Mouse (Mus musculus): ENCODE measurements around the gene Rapgefl1. TPM values are rescaled to one million over a fixed set of nuclear protein-coding genes. Genes with fewer than 3 reads are reported as not detected.
"Not testable (repeated sequence)": the region's sequence is repeated elsewhere in the genome, so short reads cannot be mapped to it uniquely, and the experiment has no call there.

Rapgefl1 gene
- polyA plus RNA-seq, 1 experiment from 2014 or later, result 3.3 TPM

DNA sequence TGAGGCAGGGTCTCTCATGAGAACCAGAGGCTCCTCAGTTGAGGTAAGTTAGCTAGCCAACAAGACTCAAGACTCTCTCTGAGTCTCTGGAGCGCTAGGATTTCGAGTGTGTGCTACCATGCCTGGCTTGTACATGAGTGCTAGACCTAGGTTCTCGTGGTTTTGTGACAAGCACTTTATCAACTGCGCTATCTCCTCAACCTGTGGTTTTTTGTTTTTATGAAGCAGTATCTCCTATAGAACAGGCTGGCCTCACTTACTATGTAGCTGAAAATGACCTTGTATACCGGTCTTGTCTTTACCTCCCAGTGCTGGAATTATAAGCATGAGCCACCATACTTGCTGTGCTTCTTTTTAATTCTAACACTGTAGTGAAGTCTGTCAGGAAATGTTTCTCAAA lies 15.6 kb upstream of the Rapgefl1 start:
- WGBS, result 93% methylated on average over 5 of the region's 5 CpGs

DNA sequence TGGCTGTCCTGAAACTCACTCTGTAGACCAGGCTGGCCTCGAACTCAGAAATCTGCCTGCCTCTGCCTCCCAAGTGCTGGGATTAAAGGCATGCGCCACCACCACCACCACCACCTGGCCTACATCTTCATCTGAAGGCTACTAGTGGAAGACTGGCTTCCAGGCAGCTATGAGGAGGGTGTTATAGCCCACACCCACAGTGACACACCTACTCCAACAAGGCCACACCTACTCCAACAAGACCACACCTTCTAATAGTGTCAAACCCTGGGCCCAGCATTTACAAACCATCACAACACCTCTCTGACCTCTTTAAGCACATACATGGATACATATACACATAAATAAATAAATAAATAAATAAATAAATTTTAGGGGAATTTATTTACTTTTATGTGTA lies 10.5 kb upstream of the Rapgefl1 start:
- peaks cover 97% of the 10 kb centered on the region for H3K36me3 ChIP-seq
- H3K9ac ChIP-seq (replicated peaks); H3K4me3 ChIP-seq (replicated peaks); H3K27ac ChIP-seq; H3K27me3 ChIP-seq; ATAC-seq (ENCODE audit: insufficient number of reproducible peaks, insufficient read depth, low FRiP score, low TSS enrichment, low read depth); H3K4me2 ChIP-seq; H3K9me3 ChIP-seq; H3K4me1 ChIP-seq (replicated peaks): not testable (repeated sequence)
- WGBS, result 100% methylated on average over 2 of the region's 2 CpGs

More for the DNA sequence above, 15.6 kb upstream of the Rapgefl1 start:
- no peak for ATAC-seq (ENCODE audit: insufficient number of reproducible peaks, insufficient read depth, low FRiP score, low TSS enrichment, low read depth)
- no peak overlapping the region for H3K27ac ChIP-seq
- no peak overlapping the region for H3K4me2 ChIP-seq
- H3K4me3 ChIP-seq (replicated peaks), result no peak overlapping the region
- no peaks in the 10 kb centered on the region for H3K27me3 ChIP-seq
- H3K9ac ChIP-seq (replicated peaks), result no peak overlapping the region
- no peaks in the 10 kb centered on the region for H3K4me1 ChIP-seq (replicated peaks)
- H3K9me3 ChIP-seq, result no peaks in the 10 kb centered on the region
- H3K36me3 ChIP-seq, result peaks cover 99% of the 10 kb centered on the region

DNA sequence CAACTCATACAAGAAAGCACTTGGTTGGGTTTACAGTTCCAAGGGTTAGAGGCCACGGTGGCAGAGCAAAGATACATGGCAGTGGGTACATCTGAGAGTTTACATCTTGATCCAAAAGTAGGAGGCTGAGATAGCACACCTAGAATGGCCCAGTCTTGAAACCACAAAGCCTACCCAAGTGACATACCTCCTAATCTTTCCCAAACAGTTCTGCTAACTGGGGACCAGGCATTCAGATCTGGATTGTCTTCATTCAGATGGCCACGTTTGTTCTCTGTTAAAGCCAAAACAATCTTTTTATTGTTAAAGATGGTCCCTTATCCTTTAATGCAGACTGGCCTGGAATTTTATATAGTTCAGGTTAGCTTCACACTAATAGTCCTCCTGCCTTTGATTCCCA lies 8.7 kb upstream of the Rapgefl1 start:
- WGBS, result 91% methylated on average over 2 of the region's 2 CpGs
- no peak overlapping the region for H3K27ac ChIP-seq
- no peak for ATAC-seq (ENCODE audit: insufficient number of reproducible peaks, insufficient read depth, low FRiP score, low TSS enrichment, low read depth)

DNA sequence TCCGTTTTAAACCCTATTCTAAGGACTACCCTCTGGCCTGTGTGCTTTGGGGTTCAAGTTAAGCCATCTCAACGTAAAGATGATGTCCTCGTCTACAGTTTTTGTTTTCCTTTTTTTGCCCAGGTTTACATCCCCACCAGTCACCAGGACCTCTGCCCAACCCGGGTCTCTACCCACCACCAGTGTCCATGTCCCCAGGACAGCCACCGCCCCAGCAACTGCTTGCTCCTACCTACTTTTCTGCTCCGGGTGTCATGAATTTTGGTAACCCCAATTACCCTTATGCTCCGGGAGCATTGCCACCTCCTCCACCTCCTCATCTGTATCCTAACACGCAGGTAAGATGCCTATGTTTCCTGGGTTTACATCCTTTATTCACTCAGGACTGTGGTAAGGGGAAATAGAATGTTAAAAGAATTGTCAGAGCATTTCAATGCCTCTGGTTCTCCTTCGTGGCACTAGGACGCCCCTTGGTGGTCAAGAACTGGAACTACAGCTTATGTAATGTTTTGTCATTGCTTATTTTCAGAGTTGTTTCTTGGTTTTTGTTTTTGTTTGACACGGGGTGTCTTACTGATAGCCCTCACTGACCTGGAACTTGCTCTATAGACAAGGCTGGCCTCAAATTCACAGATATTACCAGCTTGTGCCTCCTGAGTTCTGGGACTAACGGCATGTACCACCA lies 7.4 kb upstream of the Rapgefl1 start:
- Histone ChIP-seq H3K4me1 (replicated peaks) (no peaks in the 10 kb centered on the region), H3K9me3 (no peaks in the 10 kb centered on the region), H3K36me3 (peaks cover 96% of the 10 kb centered on the region), H3K4me2 (no peak overlapping the region), H3K4me3 (replicated peaks) (no peak overlapping the region), H3K27ac (no peak overlapping the region), H3K27me3 (no peaks in the 10 kb centered on the region), H3K9ac (replicated peaks) (no peak overlapping the region)
- WGBS, result 78% methylated on average over 12 of the region's 12 CpGs
- no peak for ATAC-seq (ENCODE audit: insufficient number of reproducible peaks, insufficient read depth, low FRiP score, low TSS enrichment, low read depth)

More for the DNA sequence above, 8.7 kb upstream of the Rapgefl1 start:
- peaks cover 97% of the 10 kb centered on the region for H3K36me3 ChIP-seq
- no peak overlapping the region for H3K4me3 ChIP-seq (replicated peaks)
- no peaks in the 10 kb centered on the region for H3K4me1 ChIP-seq (replicated peaks)
- no peaks in the 10 kb centered on the region for H3K9me3 ChIP-seq
- H3K4me2 ChIP-seq, result no peak overlapping the region
- H3K9ac ChIP-seq (replicated peaks), result no peak overlapping the region
- H3K27me3 ChIP-seq, result no peaks in the 10 kb centered on the region

DNA sequence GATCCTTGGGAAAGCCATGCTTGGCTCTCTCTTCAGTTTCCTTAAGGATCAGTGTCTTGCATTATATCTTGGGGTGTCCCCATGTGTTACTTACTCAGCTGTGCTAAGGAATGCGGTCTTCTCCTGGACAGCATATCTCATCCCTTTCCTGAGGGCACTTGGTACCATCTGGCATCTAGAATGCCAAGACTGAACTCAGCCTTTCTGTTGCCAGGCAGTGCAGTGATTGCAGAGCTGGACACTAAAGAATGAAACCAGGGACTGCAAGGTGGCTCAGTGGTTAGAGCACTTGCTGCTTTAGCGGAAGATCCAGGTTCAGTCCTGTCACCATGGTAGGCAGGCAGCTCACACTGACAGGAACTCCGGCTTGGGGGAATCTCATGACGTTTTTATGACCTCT lies 6.7 kb upstream of the Rapgefl1 start:
- 78% methylated on average over 4 of the region's 4 CpGs for WGBS
- H3K27me3 ChIP-seq, result no peaks in the 10 kb centered on the region; the same call in 1 of the 2 replicates
- H3K4me3 ChIP-seq (replicated peaks), result no peak overlapping the region
- no peak for ATAC-seq (ENCODE audit: insufficient number of reproducible peaks, insufficient read depth, low FRiP score, low TSS enrichment, low read depth)
- peaks cover 96% of the 10 kb centered on the region for H3K36me3 ChIP-seq
- no peak overlapping the region for H3K9ac ChIP-seq (replicated peaks)
- H3K4me2 ChIP-seq, result no peak overlapping the region
- peaks cover 4% of the 10 kb centered on the region; the same call in 1 of the 2 replicates for H3K4me1 ChIP-seq (replicated peaks)
- no peaks in the 10 kb centered on the region for H3K9me3 ChIP-seq
- no peak overlapping the region for H3K27ac ChIP-seq

DNA sequence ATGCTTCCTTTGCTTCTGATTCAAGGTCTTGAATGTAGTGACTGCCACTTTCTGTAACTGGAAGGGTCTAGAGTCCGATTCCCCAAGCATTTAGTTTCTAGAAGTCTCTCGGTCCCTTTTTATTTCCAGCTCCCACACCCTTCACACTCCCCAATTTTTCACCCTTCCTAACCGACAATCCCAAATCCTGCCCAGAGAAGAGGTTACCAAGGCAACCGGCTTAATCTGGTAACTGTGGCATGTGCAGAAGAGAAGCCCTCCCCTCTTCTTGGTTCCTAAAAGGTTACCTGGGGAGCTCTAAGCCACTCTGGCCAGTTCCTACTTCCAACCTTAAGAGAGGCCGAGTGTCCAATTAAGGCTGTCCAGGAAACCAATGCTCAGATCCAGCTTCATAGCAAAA lies 1.3 kb upstream of the Rapgefl1 start:
- Histone ChIP-seq H3K9ac (replicated peaks) (no peak overlapping the region), H3K4me1 (replicated peaks) (peaks cover 20% of the 10 kb centered on the region), H3K36me3 (peaks cover 45% of the 10 kb centered on the region), H3K27me3 (peaks cover 36% of the 10 kb centered on the region), H3K9me3 (no peaks in the 10 kb centered on the region), H3K4me2 (no peak overlapping the region), H3K27ac (no peak overlapping the region), H3K4me3 (replicated peaks) (no peak overlapping the region)
- 51% methylated on average over 5 of the region's 5 CpGs for WGBS
- no peak for ATAC-seq (ENCODE audit: insufficient number of reproducible peaks, insufficient read depth, low FRiP score, low TSS enrichment, low read depth)

DNA sequence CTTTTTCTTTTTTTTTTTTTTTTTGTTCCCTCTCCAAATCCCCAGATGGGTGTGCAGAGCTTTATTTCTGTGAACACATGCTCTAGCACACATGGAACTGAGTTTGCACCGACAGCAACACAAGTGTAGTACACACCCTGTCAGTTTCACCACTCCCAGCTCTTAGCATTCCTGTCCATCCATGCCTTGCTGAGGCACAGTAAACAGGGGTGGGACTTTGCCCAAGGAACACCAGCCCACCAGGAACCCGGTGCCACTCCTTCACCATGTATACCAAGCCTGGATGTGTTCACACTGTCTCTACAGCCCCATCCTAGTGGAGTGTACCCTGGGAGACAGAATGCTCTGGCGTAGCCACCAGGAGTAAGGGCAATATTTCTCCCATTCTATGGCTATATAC lies 860 bp upstream of the Rapgefl1 start:
- 0 out of 2 replicates have a peak overlapping the region, but pooled peaks have one; percentile 80 for H3K4me3 ChIP-seq (replicated peaks)

DNA sequence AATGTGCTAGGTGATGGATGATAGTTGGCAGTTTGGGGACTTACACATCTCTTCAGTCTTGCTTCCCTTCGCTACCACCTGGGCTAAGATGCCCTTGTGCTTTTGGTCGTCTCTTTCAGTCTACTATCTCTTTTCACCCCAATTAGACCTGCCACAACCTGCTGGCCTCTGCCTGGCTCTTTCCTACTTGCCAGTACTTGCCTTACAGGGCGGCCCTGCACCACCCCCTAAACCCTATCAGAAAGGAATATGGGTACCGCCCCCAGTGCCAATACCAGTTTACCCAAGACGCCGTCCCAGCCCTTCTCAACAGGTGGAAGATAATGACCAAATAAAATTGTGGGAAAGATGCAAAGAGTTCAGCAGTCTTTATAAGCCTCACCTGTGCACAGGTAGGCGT lies 457 bp upstream of the Rapgefl1 start:
- Histone ChIP-seq H3K27ac (no peak overlapping the region), H3K4me3 (replicated peaks) (peak overlapping the region; percentile 80), H3K4me1 (replicated peaks) (peaks cover 20% of the 10 kb centered on the region), H3K9me3 (no peaks in the 10 kb centered on the region), H3K36me3 (peaks cover 38% of the 10 kb centered on the region), H3K4me2 (peak overlapping the region; percentile 99), H3K27me3 (peaks cover 36% of the 10 kb centered on the region), H3K9ac (replicated peaks) (no peak overlapping the region; the same call in 1 of the 2 replicates)
- no peak for ATAC-seq (ENCODE audit: insufficient number of reproducible peaks, insufficient read depth, low FRiP score, low TSS enrichment, low read depth)
- 29% methylated on average over 7 of the region's 7 CpGs for WGBS

More for the DNA sequence above, 860 bp upstream of the Rapgefl1 start:
- peaks cover 36% of the 10 kb centered on the region for H3K27me3 ChIP-seq
- no peak overlapping the region for H3K27ac ChIP-seq
- peaks cover 20% of the 10 kb centered on the region for H3K4me1 ChIP-seq (replicated peaks)
- peaks cover 41% of the 10 kb centered on the region for H3K36me3 ChIP-seq
- no peaks in the 10 kb centered on the region for H3K9me3 ChIP-seq
- 64% methylated on average over 3 of the region's 3 CpGs for WGBS
- no peak overlapping the region for H3K9ac ChIP-seq (replicated peaks)
- 0 out of 2 replicates have a peak overlapping the region, but pooled peaks have one; percentile 99 for H3K4me2 ChIP-seq
- no peak for ATAC-seq (ENCODE audit: insufficient number of reproducible peaks, insufficient read depth, low FRiP score, low TSS enrichment, low read depth)

DNA sequence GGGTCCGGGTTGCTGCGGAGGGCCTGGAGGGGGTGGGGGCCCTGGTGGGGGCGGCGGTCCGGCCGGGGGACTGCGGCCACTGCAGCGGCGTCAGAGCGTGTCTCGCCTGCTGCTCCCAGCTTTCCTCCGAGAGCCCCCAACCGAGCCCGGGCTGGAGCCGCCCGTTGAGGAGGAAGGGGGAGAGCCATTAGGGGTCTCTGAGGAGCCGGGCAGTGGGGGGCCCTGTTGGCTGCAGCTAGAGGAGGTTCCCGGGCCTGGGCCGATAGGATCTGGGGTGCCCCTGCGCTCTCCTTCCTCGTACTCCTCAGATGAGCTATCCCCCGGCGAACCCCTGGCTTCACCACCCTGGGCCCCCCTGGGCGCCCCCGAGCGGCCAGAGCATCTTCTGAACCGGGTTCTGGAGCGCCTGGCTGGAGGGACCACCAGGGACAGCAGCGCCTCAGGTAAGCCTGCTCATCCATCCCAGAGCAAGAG lies 683 bp downstream of the Rapgefl1 start:
- H3K4me1 ChIP-seq (replicated peaks), result peaks cover 20% of the 10 kb centered on the region
- peaks cover 26% of the 10 kb centered on the region for H3K36me3 ChIP-seq
- peaks cover 36% of the 10 kb centered on the region for H3K27me3 ChIP-seq
- peak; percentile 45 for ATAC-seq (ENCODE audit: insufficient number of reproducible peaks, insufficient read depth, low FRiP score, low TSS enrichment, low read depth)
- H3K9ac ChIP-seq (replicated peaks), result peak overlapping the region; percentile 72
- H3K4me2 ChIP-seq, result peak overlapping the region; percentile 99
- H3K9me3 ChIP-seq, result no peaks in the 10 kb centered on the region
- WGBS, result 1% methylated on average over 29 of the region's 29 CpGs
- H3K27ac ChIP-seq, result 0 out of 2 replicates have a peak overlapping the region, but pooled peaks have one; percentile 62
- H3K4me3 ChIP-seq (replicated peaks), result peak overlapping the region; percentile 80

DNA sequence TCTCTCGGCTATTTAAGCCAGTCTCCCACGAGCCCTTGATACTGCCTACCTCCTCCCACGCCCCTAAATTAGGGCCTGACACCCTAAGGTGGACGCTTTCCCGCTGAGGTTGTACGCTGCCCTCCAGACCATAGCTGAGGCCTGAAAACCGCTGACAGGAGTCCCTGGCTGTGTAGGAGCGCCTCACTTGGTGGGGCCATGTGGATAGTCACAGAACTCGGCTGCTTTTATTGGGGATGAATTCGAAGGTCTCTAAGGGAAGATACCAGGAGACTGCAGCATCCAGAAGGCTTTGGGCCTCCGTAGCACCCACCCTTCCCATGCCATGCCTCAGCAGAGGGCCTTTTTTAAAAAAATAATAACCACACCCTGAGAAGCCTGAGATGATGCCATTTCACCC lies 1.3 kb downstream of the Rapgefl1 start:
- Histone ChIP-seq H3K4me2 (peak overlapping the region; percentile 99), H3K9ac (replicated peaks) (peak overlapping the region; percentile 72; the same call in 1 of the 2 replicates), H3K36me3 (peaks cover 20% of the 10 kb centered on the region), H3K27me3 (peaks cover 36% of the 10 kb centered on the region), H3K4me3 (replicated peaks) (peak overlapping the region; percentile 80), H3K27ac (no peak overlapping the region), H3K4me1 (replicated peaks) (peaks cover 20% of the 10 kb centered on the region), H3K9me3 (no peaks in the 10 kb centered on the region)
- 45% methylated on average over 11 of the region's 11 CpGs for WGBS
- no peak for ATAC-seq (ENCODE audit: insufficient number of reproducible peaks, insufficient read depth, low FRiP score, low TSS enrichment, low read depth)

DNA sequence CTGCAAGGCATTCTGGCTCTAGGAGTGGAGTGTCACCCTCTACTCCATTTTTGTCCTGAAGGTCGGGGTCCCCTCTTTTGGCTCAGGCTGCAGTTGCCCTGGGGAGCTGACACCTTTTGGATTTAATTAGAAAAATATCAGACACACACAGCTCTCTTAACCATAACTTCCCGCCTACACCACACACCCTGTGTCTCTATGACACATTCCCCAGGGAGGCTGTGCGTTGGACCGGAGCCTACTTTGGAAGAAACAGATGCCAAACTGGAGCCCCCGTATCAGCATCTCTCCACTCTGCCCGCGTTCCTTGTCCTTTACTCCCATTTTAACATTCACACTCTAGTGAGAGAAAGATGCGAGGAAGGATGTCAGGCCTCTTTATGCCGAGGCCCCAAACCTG lies 1.9 kb downstream of the Rapgefl1 start:
- WGBS, result 74% methylated on average over 9 of the region's 9 CpGs
- no peak for ATAC-seq (ENCODE audit: insufficient number of reproducible peaks, insufficient read depth, low FRiP score, low TSS enrichment, low read depth)
- Histone ChIP-seq H3K4me1 (replicated peaks) (peaks cover 20% of the 10 kb centered on the region), H3K36me3 (peaks cover 14% of the 10 kb centered on the region), H3K27me3 (peaks cover 36% of the 10 kb centered on the region), H3K27ac (no peak overlapping the region), H3K9ac (replicated peaks) (no peak overlapping the region), H3K4me2 (0 out of 2 replicates have a peak overlapping the region, but pooled peaks have one; percentile 99), H3K4me3 (replicated peaks) (no peak overlapping the region), H3K9me3 (no peaks in the 10 kb centered on the region)

Measured in limb, embryonic 12.5 days (tissue).